Mouse (Mus musculus): ENCODE measurements around the gene AI597479. TPM values are rescaled to one million over a fixed set of nuclear protein-coding genes. Genes with fewer than 3 reads are reported as not detected.

Gene AI597479
- polyA plus RNA-seq, 1 experiment from 2014 or later = 46.3 TPM

- Histone ChIP-seq H3K27ac (no peak overlapping the region), H3K9ac (no peak overlapping the region), H3K4me1 (no peaks in the 10 kb centered on the region), H3K4me2 (replicated peaks) (no peak overlapping the region), H3K36me3 (no peaks in the 10 kb centered on the region), H3K9me3 (replicated peaks) (no peaks in the 10 kb centered on the region), H3K27me3 (no peaks in the 10 kb centered on the region), H3K4me3 (no peak overlapping the region)
- WGBS = 71% methylated on average over 2 of the region's 2 CpGs
- ATAC-seq (ENCODE audit: low FRiP score) = no peak
Measured at GRCm38 (mm10) chr1:43147474-43147873, 49.0 kb downstream of the AI597479 start.

- no peak for ATAC-seq (ENCODE audit: low FRiP score)
- Histone ChIP-seq H3K27ac (no peak overlapping the region), H3K36me3 (no peaks in the 10 kb centered on the region)
Measured at GRCm38 (mm10) chr1:43150225-43150624, 51.7 kb downstream of the AI597479 start.

GRCm38 (mm10) chr1:43152626-43153025 is 54.1 kb downstream of the AI597479 start:
- Histone ChIP-seq H3K36me3 (no peaks in the 10 kb centered on the region), H3K4me1 (no peaks in the 10 kb centered on the region), H3K4me2 (replicated peaks) (no peak overlapping the region), H3K27me3 (no peaks in the 10 kb centered on the region), H3K9ac (no peak overlapping the region), H3K4me3 (no peak overlapping the region), H3K9me3 (replicated peaks) (no peaks in the 10 kb centered on the region), H3K27ac (no peak overlapping the region)
- no peak for ATAC-seq (ENCODE audit: low FRiP score)
- 86% methylated on average over 4 of the region's 4 CpGs for WGBS

More at GRCm38 (mm10) chr1:43150225-43150624, 51.7 kb downstream of the AI597479 start:
- WGBS = 81% methylated on average over 3 of the region's 3 CpGs
- Histone ChIP-seq H3K27me3 (no peaks in the 10 kb centered on the region), H3K4me1 (no peaks in the 10 kb centered on the region), H3K4me3 (no peak overlapping the region), H3K9me3 (replicated peaks) (no peaks in the 10 kb centered on the region), H3K9ac (no peak overlapping the region), H3K4me2 (replicated peaks) (no peak overlapping the region)

GRCm38 (mm10) chr1:43153538-43153937 is 55.0 kb downstream of the AI597479 start:
- Histone ChIP-seq H3K4me2 (replicated peaks) (no peak overlapping the region), H3K9me3 (replicated peaks) (no peaks in the 10 kb centered on the region), H3K4me3 (no peak overlapping the region), H3K9ac (no peak overlapping the region), H3K27ac (no peak overlapping the region), H3K4me1 (no peaks in the 10 kb centered on the region), H3K36me3 (no peaks in the 10 kb centered on the region), H3K27me3 (no peaks in the 10 kb centered on the region)
- ATAC-seq (ENCODE audit: low FRiP score) = no peak
- 89% methylated on average over 5 of the region's 5 CpGs for WGBS

- H3K9ac ChIP-seq = no peak overlapping the region
- H3K27me3 ChIP-seq = no peaks in the 10 kb centered on the region
- no peak for ATAC-seq (ENCODE audit: low FRiP score)
- no peak overlapping the region for H3K4me3 ChIP-seq
- no peak overlapping the region for H3K27ac ChIP-seq
- WGBS = 80% methylated on average over 2 of the region's 2 CpGs
- H3K36me3 ChIP-seq = no peaks in the 10 kb centered on the region
- peaks cover 2% of the 10 kb centered on the region; the same call in 1 of the 2 replicates for H3K4me1 ChIP-seq
- no peak overlapping the region for H3K4me2 ChIP-seq (replicated peaks)
- no peaks in the 10 kb centered on the region for H3K9me3 ChIP-seq (replicated peaks)
Measured at GRCm38 (mm10) chr1:43154491-43154890, 56.0 kb downstream of the AI597479 start.

GRCm38 (mm10) chr1:43157907-43158306 is 59.4 kb downstream of the AI597479 start:
- no peak overlapping the region for H3K4me2 ChIP-seq (replicated peaks)
- H3K27ac ChIP-seq = no peak overlapping the region
- H3K9me3 ChIP-seq (replicated peaks) = no peaks in the 10 kb centered on the region
- ATAC-seq (ENCODE audit: low FRiP score) = no peak
- no peaks in the 10 kb centered on the region for H3K36me3 ChIP-seq
- no peak overlapping the region for H3K9ac ChIP-seq
- H3K4me3 ChIP-seq = no peak overlapping the region
- WGBS = 89% methylated on average over 2 of the region's 2 CpGs
- H3K27me3 ChIP-seq = no peaks in the 10 kb centered on the region
- peaks cover 6% of the 10 kb centered on the region for H3K4me1 ChIP-seq

GRCm38 (mm10) chr1:43159429-43159828 is 60.9 kb downstream of the AI597479 start:
- Histone ChIP-seq H3K36me3 (no peaks in the 10 kb centered on the region), H3K9ac (no peak overlapping the region), H3K4me3 (no peak overlapping the region), H3K4me2 (replicated peaks) (no peak overlapping the region), H3K27me3 (no peaks in the 10 kb centered on the region), H3K4me1 (peaks cover 13% of the 10 kb centered on the region), H3K9me3 (replicated peaks) (no peaks in the 10 kb centered on the region), H3K27ac (no peak overlapping the region)
- no peak for ATAC-seq (ENCODE audit: low FRiP score)
- 71% methylated on average over 4 of the region's 4 CpGs for WGBS

GRCm38 (mm10) chr1:43162394-43162793 is 63.9 kb downstream of the AI597479 start:
- no peaks in the 10 kb centered on the region for H3K9me3 ChIP-seq (replicated peaks)
- no peak overlapping the region for H3K9ac ChIP-seq
- H3K36me3 ChIP-seq = no peaks in the 10 kb centered on the region
- peaks cover 13% of the 10 kb centered on the region for H3K4me1 ChIP-seq
- H3K4me3 ChIP-seq = no peak overlapping the region
- ATAC-seq (ENCODE audit: low FRiP score) = no peak
- 91% methylated on average over 3 of the region's 3 CpGs for WGBS
- no peaks in the 10 kb centered on the region for H3K27me3 ChIP-seq
- H3K27ac ChIP-seq = no peak overlapping the region
- peak overlapping the region; percentile 59; the same call in 1 of the 2 replicates for H3K4me2 ChIP-seq (replicated peaks)

GRCm38 (mm10) chr1:43163084-43163466 is 64.6 kb downstream of the AI597479 start:
- peak; percentile 48 for ATAC-seq (ENCODE audit: low FRiP score)
- H3K27ac ChIP-seq = no peak overlapping the region
- 5% methylated on average over 4 of the region's 6 CpGs for WGBS

GRCm38 (mm10) chr1:43163467-43164418 is 65.2 kb downstream of the AI597479 start:
- Histone ChIP-seq H3K9me3 (replicated peaks) (no peaks in the 10 kb centered on the region), H3K4me2 (replicated peaks) (peak overlapping the region; percentile 59), H3K4me3 (peak overlapping the region; percentile 46), H3K4me1 (peaks cover 13% of the 10 kb centered on the region), H3K27ac (peak overlapping the region; percentile 4; the same call in 1 of the 2 replicates), H3K36me3 (no peaks in the 10 kb centered on the region), H3K27me3 (no peaks in the 10 kb centered on the region), H3K9ac (peak overlapping the region; percentile 59)
- 5% methylated on average over 61 of the region's 61 CpGs for WGBS
- ATAC-seq (ENCODE audit: low FRiP score) = peak; percentile 95

More at GRCm38 (mm10) chr1:43163084-43163466, 64.6 kb downstream of the AI597479 start:
- peak overlapping the region; percentile 59 for H3K9ac ChIP-seq
- H3K4me3 ChIP-seq = peak overlapping the region; percentile 46
- H3K9me3 ChIP-seq (replicated peaks) = no peaks in the 10 kb centered on the region
- no peaks in the 10 kb centered on the region for H3K27me3 ChIP-seq
- peaks cover 13% of the 10 kb centered on the region for H3K4me1 ChIP-seq
- H3K4me2 ChIP-seq (replicated peaks) = peak overlapping the region; percentile 59
- no peaks in the 10 kb centered on the region for H3K36me3 ChIP-seq

- no peak overlapping the region for H3K9ac ChIP-seq
- no peaks in the 10 kb centered on the region for H3K27me3 ChIP-seq
- no peaks in the 10 kb centered on the region for H3K9me3 ChIP-seq (replicated peaks)
- ATAC-seq (ENCODE audit: low FRiP score) = no peak
- H3K36me3 ChIP-seq = no peaks in the 10 kb centered on the region
- H3K4me2 ChIP-seq (replicated peaks) = no peak overlapping the region
- H3K4me1 ChIP-seq = peaks cover 10% of the 10 kb centered on the region
- no peak overlapping the region for H3K27ac ChIP-seq
- no peak overlapping the region for H3K4me3 ChIP-seq
- 96% methylated on average over 5 of the region's 5 CpGs for WGBS
Measured at GRCm38 (mm10) chr1:43164582-43164981, 66.1 kb downstream of the AI597479 start.
